Mouse (Mus musculus) left cerebral cortex, adult 11 months (tissue): ENCODE data around the gene Calm3.
A peak's percentile ranks its signal among the peaks of the same experiment; 100 is the strongest.

Experiments
- DNase-seq: peaks from one replicate; pipeline ENCODE4 v3.0.0; 2022; ENCODE audit warnings: low spot score

Calm3 gene

GRCm38 (mm10) chr7:16891641-16892351 lies 32.1 kb downstream of the Calm3 start, which contains the start of gene Gng8:
Gng8 (plus strand) TSS chr7:16891786.
- DNase-seq: peak; percentile 68

- no peak for DNase-seq
Measured at GRCm38 (mm10) chr7:16890944-16891343, 33.0 kb downstream of the Calm3 start.

GRCm38 (mm10) chr7:16890536-16890935 lies 33.4 kb downstream of the Calm3 start:
- no peak for DNase-seq

- no peak for DNase-seq
Measured at GRCm38 (mm10) chr7:16885905-16886304, 38.0 kb downstream of the Calm3 start.

GRCm38 (mm10) chr7:16885271-16885776 lies 38.6 kb downstream of the Calm3 start:
- no peak for DNase-seq

GRCm38 (mm10) chr7:16884334-16884733 lies 39.6 kb downstream of the Calm3 start:
- no peak for DNase-seq

- DNase-seq: no peak
Measured at GRCm38 (mm10) chr7:16883162-16883561, 40.8 kb downstream of the Calm3 start.

GRCm38 (mm10) chr7:16880615-16881014 lies 43.3 kb downstream of the Calm3 start:
- no peak for DNase-seq

GRCm38 (mm10) chr7:16879796-16880547 lies 43.9 kb downstream of the Calm3 start:
- DNase-seq: no peak

- no peak for DNase-seq
Measured at GRCm38 (mm10) chr7:16877717-16878116, 46.2 kb downstream of the Calm3 start.

GRCm38 (mm10) chr7:16876608-16877007 lies 47.3 kb downstream of the Calm3 start:
- DNase-seq: no peak

GRCm38 (mm10) chr7:16876006-16876405 lies 47.9 kb downstream of the Calm3 start:
- no peak for DNase-seq

- DNase-seq: no peak
Measured at GRCm38 (mm10) chr7:16875326-16875725, 48.6 kb downstream of the Calm3 start.

GRCm38 (mm10) chr7:16875310-16875325 lies 48.8 kb downstream of the Calm3 start, which contains the start of gene Dact3:
Dact3 (plus strand) TSS chr7:16875317.
- DNase-seq: no peak

- peak; percentile 100 for DNase-seq
Measured at GRCm38 (mm10) chr7:16874756-16875309, 49.1 kb downstream of the Calm3 start.

- DNase-seq: peak; percentile 72
Measured at GRCm38 (mm10) chr7:16874190-16874589, 49.7 kb downstream of the Calm3 start.

GRCm38 (mm10) chr7:16873392-16873791 lies 50.5 kb downstream of the Calm3 start:
- no peak for DNase-seq

GRCm38 (mm10) chr7:16872478-16872877 lies 51.4 kb downstream of the Calm3 start:
- no peak for DNase-seq

- DNase-seq: no peak
Measured at GRCm38 (mm10) chr7:16871600-16871999, 52.3 kb downstream of the Calm3 start.

- peak; percentile 94 for DNase-seq
Measured at GRCm38 (mm10) chr7:16869497-16869896, 54.4 kb downstream of the Calm3 start.

- no peak for DNase-seq
Measured at GRCm38 (mm10) chr7:16867488-16867887, 56.4 kb downstream of the Calm3 start.
